Mouse (Mus musculus): ENCODE data around the gene Psmc3ip.

Psmc3ip gene

GRCm38 (mm10) chr11:101051051-101051493 lies 44.2 kb downstream of the Psmc3ip start:
- no peak for DNase-seq

- DNase-seq, result no peak
Observed at GRCm38 (mm10) chr11:101050359-101050758, 44.9 kb downstream of the Psmc3ip start.

- DNase-seq, result no peak
Observed at GRCm38 (mm10) chr11:101047502-101047901, 47.7 kb downstream of the Psmc3ip start.

- DNase-seq, result no peak
Observed at GRCm38 (mm10) chr11:101046440-101046839, 48.8 kb downstream of the Psmc3ip start.

GRCm38 (mm10) chr11:101045826-101046225 lies 49.4 kb downstream of the Psmc3ip start:
- DNase-seq, result no peak
